In the genomic region with DNA sequence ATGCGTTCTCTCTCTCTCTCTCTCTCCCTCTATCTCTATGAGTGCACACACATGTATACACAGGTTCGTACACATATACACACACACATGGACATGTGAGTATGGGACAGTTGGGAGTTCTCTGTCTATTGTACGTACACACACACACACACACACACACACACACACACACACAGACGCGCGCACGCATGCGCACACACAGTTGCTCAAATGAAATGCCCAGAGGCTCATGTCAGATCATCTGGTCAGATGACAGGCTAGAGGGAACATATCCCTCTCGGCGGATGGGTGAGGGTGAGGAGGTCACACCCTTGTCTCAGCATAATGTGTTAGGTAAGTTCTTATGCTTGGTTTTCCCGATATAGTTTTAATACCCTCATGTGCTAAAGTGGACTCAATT, we compare ENCODE assay signal across 21 mouse cellular contexts.
DNase-seq lines count a peak whose midpoint lies in the region; ATAC-seq and TF ChIP-seq lines count a peak whose summit lies in the region.
"Had no signal": no experiment of that assay in that cellular context is flagged by ENCODE, and none has a peak within 500 bp of the region (broad histone marks: within the 10 kb centered on the region; RNA-seq: fewer than 3 reads in every experiment).

No protein-coding gene starts in this region.

- H3K4me2 ChIP-seq in forebrain, postnatal 0 days (ENCODE audit: low read depth): no peak overlapping the region
- no peak overlapping the region for H3K4me2 ChIP-seq in forebrain, embryonic 14.5 days (ENCODE audit: low read length)
- no peak overlapping the region for H3K4me2 ChIP-seq in heart, embryonic 16.5 days (ENCODE audit: low read depth, low read length)
- H3K4me2 ChIP-seq in lung, postnatal 0 days (replicated peaks; ENCODE audit: low read depth, low read length): no peak overlapping the region
- H3K4me2 ChIP-seq in liver, postnatal 0 days (ENCODE audit: low read depth, low read length): no peak overlapping the region
- H3K4me2 ChIP-seq: hindbrain, embryonic 13.5 days; limb, embryonic 15.5 days; neural tube, embryonic 13.5 days had no signal

- no peak for TF ChIP-seq EP300 in lung, postnatal 0 days (IDR thresholded peaks at IDR 0.05)
- no peak for TF ChIP-seq EP300 in liver, postnatal 0 days (IDR thresholded peaks at IDR 0.05; ENCODE audit: low read depth)

- no peaks in the 10 kb centered on the region for H3K4me1 ChIP-seq in forebrain, postnatal 0 days (ENCODE audit: insufficient read depth)
- H3K4me1 ChIP-seq in forebrain, embryonic 14.5 days (ENCODE audit: control insufficient read depth, insufficient read depth, low read length): no peaks in the 10 kb centered on the region
- peaks cover 27% of the 10 kb centered on the region for H3K4me1 ChIP-seq in heart, embryonic 16.5 days (ENCODE audit: control insufficient read depth, insufficient read depth, low read length)
- peaks cover 8% of the 10 kb centered on the region; the same call in 1 of the 2 replicates for H3K4me1 ChIP-seq in lung, postnatal 0 days (ENCODE audit: insufficient read depth, low read depth, low read length)
- no peaks in the 10 kb centered on the region; the same call in 1 of the 2 replicates for H3K4me1 ChIP-seq in lung, adult 2 months (ENCODE audit: control insufficient read depth, insufficient read depth, low read length)
- peaks cover 15% of the 10 kb centered on the region for H3K4me1 ChIP-seq in liver, postnatal 0 days (ENCODE audit: insufficient read depth)
- H3K4me1 ChIP-seq: limb, embryonic 15.5 days; neural tube, embryonic 13.5 days had no signal

- H3K36me3 ChIP-seq in forebrain, postnatal 0 days (ENCODE audit: insufficient read depth): no peaks in the 10 kb centered on the region
- no peaks in the 10 kb centered on the region for H3K36me3 ChIP-seq in forebrain, embryonic 14.5 days (ENCODE audit: control insufficient read depth, insufficient read depth, low read length)
- no peaks in the 10 kb centered on the region for H3K36me3 ChIP-seq in heart, embryonic 16.5 days (ENCODE audit: control insufficient read depth, insufficient read depth)
- no peaks in the 10 kb centered on the region for H3K36me3 ChIP-seq in lung, postnatal 0 days (ENCODE audit: insufficient read depth, low read length)
- H3K36me3 ChIP-seq in liver, postnatal 0 days (replicated peaks; ENCODE audit: insufficient read depth, low read length): no peaks in the 10 kb centered on the region
- H3K36me3 ChIP-seq: hindbrain, embryonic 13.5 days; limb, embryonic 15.5 days; neural tube, embryonic 13.5 days had no signal

- no peaks in the 10 kb centered on the region for H3K27me3 ChIP-seq in forebrain, postnatal 0 days (ENCODE audit: insufficient read depth, low read length)
- no peaks in the 10 kb centered on the region for H3K27me3 ChIP-seq in forebrain, embryonic 14.5 days (replicated peaks; ENCODE audit: control insufficient read depth, insufficient read depth, low read length)
- H3K27me3 ChIP-seq in heart, embryonic 16.5 days (ENCODE audit: control insufficient read depth, insufficient read depth, low read length): no peaks in the 10 kb centered on the region
- no peaks in the 10 kb centered on the region for H3K27me3 ChIP-seq in lung, postnatal 0 days (replicated peaks; ENCODE audit: insufficient read depth, low read length)
- no peaks in the 10 kb centered on the region for H3K27me3 ChIP-seq in liver, postnatal 0 days (ENCODE audit: insufficient read depth, low read length)
- H3K27me3 ChIP-seq: hindbrain, embryonic 13.5 days; limb, embryonic 15.5 days; neural tube, embryonic 13.5 days had no signal

- no peak for DNase-seq in forebrain, postnatal 0 days
- DNase-seq in forebrain, embryonic 14.5 days (ENCODE audit: low spot score): no peak
- no peak for DNase-seq in heart, adult 11 months
- DNase-seq in lung, postnatal 0 days (ENCODE audit: low spot score): no peak
- DNase-seq in lung, adult 2 months: no peak
- DNase-seq in liver, postnatal 0 days: no peak
- DNase-seq in urinary bladder, postnatal 4 days (ENCODE audit: low spot score in 2 of 2): no peak
- DNase-seq: cerebellum, adult 11-12 months; cerebellum, postnatal 14 days; kidney, adult 2 months; kidney, postnatal 10 days; midbrain, embryonic 14.5 days; thymus, adult 2 months had no signal

- no peak for TF ChIP-seq CTCF in forebrain, postnatal 0 days (IDR thresholded peaks at IDR 0.05; ENCODE audit: low read depth)
- no peak for TF ChIP-seq CTCF in lung, postnatal 0 days (IDR thresholded peaks at IDR 0.05)
- no peak for TF ChIP-seq CTCF in lung, adult 2 months (IDR thresholded peaks at IDR 0.05; ENCODE audit: insufficient read depth, low read length)
- no peak for TF ChIP-seq CTCF in liver, postnatal 0 days (IDR thresholded peaks at IDR 0.05; ENCODE audit: low read depth)

- H3K27ac ChIP-seq in forebrain, postnatal 0 days (ENCODE audit: low read depth, low read length): no peak overlapping the region
- no peak overlapping the region for H3K27ac ChIP-seq in forebrain, embryonic 14.5 days (ENCODE audit: low read depth, low read length)
- peak overlapping the region; percentile 56 for H3K27ac ChIP-seq in heart, embryonic 16.5 days (ENCODE audit: low read length)
- H3K27ac ChIP-seq in lung, postnatal 0 days (ENCODE audit: low read length): peak overlapping the region; percentile 51
- H3K27ac ChIP-seq in liver, postnatal 0 days (ENCODE audit: low read depth): peak overlapping the region; percentile 34; the same call in 1 of the 2 replicates
- H3K27ac ChIP-seq: gastrocnemius, adult 2 months; hindbrain, embryonic 13.5 days; limb, embryonic 15.5 days; neural tube, embryonic 13.5 days had no signal

- no peak overlapping the region for H3K4me3 ChIP-seq in forebrain, postnatal 0 days (ENCODE audit: low read depth, low read length)
- H3K4me3 ChIP-seq in forebrain, embryonic 14.5 days (ENCODE audit: low read depth, low read length): no peak overlapping the region
- H3K4me3 ChIP-seq in heart, embryonic 16.5 days (ENCODE audit: low read length): no peak overlapping the region
- no peak overlapping the region for H3K4me3 ChIP-seq in lung, postnatal 0 days (ENCODE audit: low read depth, low read length)
- no peak overlapping the region for H3K4me3 ChIP-seq in lung, adult 2 months (replicated peaks; ENCODE audit: extremely low read depth, low read depth, low read length)
- no peak overlapping the region for H3K4me3 ChIP-seq in liver, postnatal 0 days (ENCODE audit: low read depth, low read length)
- H3K4me3 ChIP-seq: gastrocnemius, adult 2 months; hindbrain, embryonic 13.5 days; limb, embryonic 15.5 days; neural tube, embryonic 13.5 days had no signal

- H3K9ac ChIP-seq in forebrain, postnatal 0 days: no peak overlapping the region
- no peak overlapping the region for H3K9ac ChIP-seq in forebrain, embryonic 14.5 days (ENCODE audit: low read length)
- H3K9ac ChIP-seq in heart, embryonic 16.5 days (ENCODE audit: low read length): no peak overlapping the region
- no peak overlapping the region for H3K9ac ChIP-seq in lung, postnatal 0 days (replicated peaks; ENCODE audit: low read depth)
- H3K9ac ChIP-seq in liver, postnatal 0 days (replicated peaks): no peak overlapping the region
- H3K9ac ChIP-seq: hindbrain, embryonic 13.5 days; limb, embryonic 15.5 days; neural tube, embryonic 13.5 days had no signal

- WGBS in forebrain, postnatal 0 days: 82% methylated on average over 11 of the region's 11 CpGs
- 92% methylated on average over 11 of the region's 11 CpGs for WGBS in forebrain, embryonic 14.5 days
- WGBS in heart, embryonic 16.5 days: 73% methylated on average over 11 of the region's 11 CpGs
- WGBS in lung, postnatal 0 days: 67% methylated on average over 11 of the region's 11 CpGs
- WGBS in lung, adult 2 months: 75% methylated on average over 11 of the region's 11 CpGs
- WGBS in liver, postnatal 0 days (ENCODE audit: insufficient replicate concordance): 79% methylated on average over 11 of the region's 11 CpGs

- no peak for TF ChIP-seq POLR2A in lung, adult 2 months (IDR thresholded peaks at IDR 0.05; ENCODE audit: borderline replicate concordance, extremely low read depth, low read depth, low read length)

- ATAC-seq in forebrain, postnatal 0 days: peak; percentile 20; the same call in 1 of the 2 replicates
- ATAC-seq in forebrain, embryonic 14.5 days: no peak
- ATAC-seq in heart, embryonic 16.5 days (replicated peaks; ENCODE audit: extremely low read depth, insufficient read depth, low FRiP score): no peak
- ATAC-seq in lung, postnatal 0 days: no peak
- ATAC-seq in liver, postnatal 0 days: no peak
- ATAC-seq: activated CD4-positive, CD25-positive, alpha-beta regulatory T cell, adult 4 months; CD4-positive, CD25-positive, alpha-beta regulatory T cell, adult 4 months; inflammation-experienced regulatory T-cells, adult 6 months had no signal

- H3K9me3 ChIP-seq in forebrain, postnatal 0 days (ENCODE audit: low read length): no peaks in the 10 kb centered on the region
- no peaks in the 10 kb centered on the region for H3K9me3 ChIP-seq in forebrain, embryonic 14.5 days (replicated peaks; ENCODE audit: control insufficient read depth, low read length)
- no peaks in the 10 kb centered on the region for H3K9me3 ChIP-seq in heart, embryonic 16.5 days (replicated peaks; ENCODE audit: control insufficient read depth, low read length)
- no peaks in the 10 kb centered on the region for H3K9me3 ChIP-seq in lung, postnatal 0 days (ENCODE audit: low read length)
- H3K9me3 ChIP-seq in liver, postnatal 0 days (ENCODE audit: low read length): no peaks in the 10 kb centered on the region
- H3K9me3 ChIP-seq: hindbrain, embryonic 13.5 days; limb, embryonic 15.5 days; neural tube, embryonic 13.5 days had no signal

Comparison
In these comparisons a context has a peak if more than half of its experiments do, and no peak if none do; other contexts are left out.
1. H3K27ac ChIP-seq: peak in heart, embryonic 16.5 days (single experiment), lung, postnatal 0 days (single experiment) and liver, postnatal 0 days (single experiment); none in forebrain, postnatal 0 days (single experiment) and forebrain, embryonic 14.5 days (single experiment).